5 mouse cellular contexts compared by ENCODE assay signal in the genomic region with DNA sequence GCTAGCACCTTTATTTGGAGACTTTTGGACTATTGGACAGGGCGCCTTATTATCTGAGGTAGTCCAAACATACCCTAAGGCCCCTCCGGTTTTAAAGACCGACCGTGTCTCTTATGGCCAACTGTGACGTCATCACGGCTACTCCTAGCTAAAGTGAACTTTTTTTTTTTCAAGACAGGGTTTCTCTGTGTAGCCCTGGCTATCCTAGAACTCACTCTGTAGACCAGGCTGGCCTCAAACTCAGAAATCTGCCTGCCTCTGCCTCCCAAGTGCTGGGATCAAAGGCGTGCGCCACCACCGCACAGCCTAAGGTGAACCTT. TPM values are rescaled to one million over a fixed set of nuclear protein-coding genes. Genes with fewer than 3 reads are reported as not detected.
DNase-seq lines count a peak whose midpoint lies in the region; ATAC-seq and TF ChIP-seq lines count a peak whose summit lies in the region.
"Not testable (repeated sequence)": the region's sequence is repeated elsewhere in the genome, so short reads cannot be mapped to it uniquely, and the experiment has no call there.

No protein-coding gene starts in this region.

- H3K4me1 ChIP-seq in E14TG2a.4 (replicated peaks; ENCODE audit: low read depth, low read length) = peaks cover 68% of the 10 kb centered on the region
- peaks cover 16% of the 10 kb centered on the region for H3K4me1 ChIP-seq in intestine, embryonic 16.5 days (ENCODE audit: control insufficient read depth, insufficient read depth, low read length)

- not testable (repeated sequence) for H3K27me3 ChIP-seq in E14TG2a.4 (ENCODE audit: insufficient read depth, low read length); intestine, embryonic 16.5 days (replicated peaks; ENCODE audit: control insufficient read depth, insufficient read depth, low read length)

- DNase-seq in ES-CJ7 (ENCODE audit: low read depth, low spot score) = peak; percentile 50
- DNase-seq in R1 (ENCODE audit: low read depth, low spot score) = peak; percentile 72
- DNase-seq in heart, adult 11 months = peak; percentile 68

- not testable (repeated sequence) for TF ChIP-seq CTCF in E14TG2a.4 (conservative IDR thresholded peaks at IDR 0.05; ENCODE audit: low read length)

- not testable (repeated sequence) for H3K9me3 ChIP-seq in E14TG2a.4 (ENCODE audit: low read length); intestine, embryonic 16.5 days (ENCODE audit: control insufficient read depth, low read length)

- not testable (repeated sequence) for H3K27ac ChIP-seq in intestine, embryonic 16.5 days (ENCODE audit: low read length)

- H3K4me3 ChIP-seq in E14TG2a.4 (replicated peaks; ENCODE audit: low read length) = peak overlapping the region; percentile 83
- not testable (repeated sequence) for H3K4me3 ChIP-seq in intestine, embryonic 16.5 days (ENCODE audit: low read length)

- ATAC-seq in intestine, embryonic 16.5 days = peak; percentile 9; the same call in 1 of the 2 replicates

- H3K4me2 ChIP-seq in intestine, embryonic 16.5 days (ENCODE audit: low read depth, low read length) = not testable (repeated sequence)

- 79% methylated on average over 9 of the region's 9 CpGs for WGBS in intestine, embryonic 16.5 days

- not testable (repeated sequence) for H3K9ac ChIP-seq in intestine, embryonic 16.5 days (ENCODE audit: low read depth, low read length)

- peaks cover 15% of the 10 kb centered on the region for H3K36me3 ChIP-seq in E14TG2a.4 (ENCODE audit: insufficient read depth, low read length)
- not testable (repeated sequence) for H3K36me3 ChIP-seq in intestine, embryonic 16.5 days (ENCODE audit: control insufficient read depth, insufficient read depth, low read length)

RNA-seq across cellular contexts. Expression of a gene that starts 25.6 kb away (rescaled TPM):
- 48.2 and 48.6 TPM in 2 replicates for polyA plus RNA-seq in intestine, embryonic 16.5 days (2015; fragmentation: Nextera tagmentation; extraction: Ambion mirVana)

RNA-seq across cellular contexts. Expression of a gene that starts 26.1 kb away (rescaled TPM):
- polyA plus RNA-seq in intestine, embryonic 16.5 days (2015; fragmentation: Nextera tagmentation; extraction: Ambion mirVana) = 1.6 and 1.7 TPM in 2 replicates

RNA-seq across cellular contexts. Expression of a gene that starts 54.5 kb away (rescaled TPM):
- polyA plus RNA-seq in intestine, embryonic 16.5 days (2015; fragmentation: Nextera tagmentation; extraction: Ambion mirVana) = 12.6 and 13.7 TPM in 2 replicates
